Mouse (Mus musculus): ENCODE results near the gene Psmc2.

DNA sequence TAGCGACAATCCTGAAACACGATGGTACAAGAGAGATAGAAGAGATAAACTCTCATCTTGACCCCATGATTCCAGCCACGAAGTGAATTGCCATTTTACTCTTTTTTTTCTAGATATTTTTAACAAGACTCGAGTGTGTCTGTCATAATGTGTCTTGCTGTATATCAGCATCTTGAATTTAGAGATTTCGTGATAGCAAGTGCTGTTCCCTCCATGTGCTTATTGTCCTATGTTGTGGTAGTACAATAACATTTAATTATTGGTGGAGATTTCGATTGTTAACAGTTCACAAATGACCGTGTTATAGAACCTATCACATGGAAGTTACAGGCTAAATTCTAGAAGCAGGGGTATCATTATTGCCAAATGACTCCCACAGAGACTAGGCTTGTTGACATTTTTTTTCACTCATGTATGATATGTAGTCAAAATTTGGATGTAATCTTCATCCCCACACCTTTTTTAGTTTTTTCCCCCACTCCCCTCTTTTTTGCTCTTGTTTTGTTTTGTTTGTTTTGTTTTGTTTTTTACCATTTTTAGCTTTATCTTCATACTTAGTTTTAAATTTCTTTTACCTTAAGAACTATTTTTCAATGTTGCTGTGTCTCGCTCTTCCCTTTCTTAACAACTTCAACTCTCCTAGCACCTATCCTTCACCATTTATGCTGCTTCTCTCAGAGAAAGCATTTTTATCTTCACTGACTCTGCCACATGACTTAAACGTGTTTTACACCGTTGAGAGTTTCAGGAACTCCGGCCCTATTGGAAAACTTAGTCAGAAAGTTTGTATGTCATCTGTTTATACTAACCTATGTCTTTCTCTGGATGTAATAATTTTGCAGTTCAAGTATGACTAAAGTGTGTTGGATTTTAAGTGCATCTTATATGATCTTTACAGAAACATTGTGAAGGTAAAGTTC lies 2.4 kb downstream of the Psmc2 start:
- TF ChIP-seq TCF12 (IDR thresholded peaks at IDR 0.05; ENCODE audit: low read depth, low read length) (no peak), POLR2A (IDR thresholded peaks at IDR 0.05; ENCODE audit: control insufficient read depth in 1 of 2, insufficient read depth in 1 of 2, low read depth in 1 of 2, low read length in 2 of 2, poor library complexity in 1 of 2) (no peak), ETS1 (IDR thresholded peaks at IDR 0.05; ENCODE audit: low read depth, low read length) (0 out of 2 replicates have a peak, but pooled peaks have one; percentile 10), CTCF (IDR thresholded peaks at IDR 0.05 in 2 of 3, conservative IDR thresholded peaks at IDR 0.05 in 1 of 3; ENCODE audit: control insufficient read depth in 1 of 3, insufficient read depth in 1 of 3, low read depth in 2 of 3, low read length in 3 of 3, poor library complexity in 1 of 3, severe bottlenecking in 1 of 3) (no peak), BHLHE40 (IDR thresholded peaks at IDR 0.05; ENCODE audit: borderline replicate concordance, low read depth, low read length) (peak; percentile 28; the same call in 1 of the 2 replicates)

Measured in MEL (cell line).